Mouse (Mus musculus): ENCODE data around the gene Cox6b2.

DNA sequence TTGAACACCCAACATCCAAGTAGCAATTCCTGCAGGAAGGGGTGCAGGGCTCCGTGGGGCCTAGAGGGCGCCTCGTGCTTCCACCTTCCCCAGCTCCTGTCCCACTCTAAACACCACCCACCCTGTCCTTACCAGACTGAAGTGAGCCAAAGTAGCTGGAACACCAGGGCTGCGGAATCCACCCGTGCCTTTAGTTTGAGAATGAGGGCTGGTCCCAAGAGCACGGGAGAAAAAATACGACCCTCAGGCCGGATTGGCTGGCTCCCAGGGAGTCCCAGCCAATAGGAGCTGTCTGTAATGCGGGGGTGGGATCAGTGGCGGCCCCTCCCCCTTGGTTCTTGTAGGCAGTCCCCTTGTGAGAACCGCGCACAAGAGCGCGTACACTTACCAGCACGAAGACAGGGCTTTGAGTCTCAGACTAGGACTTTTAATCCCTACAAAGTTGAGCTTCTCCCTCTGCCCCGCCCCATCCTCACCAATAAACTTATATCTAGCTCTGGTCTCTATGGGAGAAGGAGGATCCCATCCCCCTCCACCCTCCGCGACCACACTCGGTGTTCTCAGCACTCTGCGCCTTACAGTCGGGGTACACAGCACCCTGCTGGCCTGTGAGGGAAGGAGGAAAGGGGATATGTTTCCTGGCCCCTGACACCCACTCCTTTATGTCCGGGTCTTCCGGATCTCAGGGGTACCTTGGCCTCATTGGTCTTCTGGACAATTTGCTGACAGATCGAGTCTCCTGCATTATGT, at the start of gene Cox6b2:
- TF ChIP-seq CTCF (IDR thresholded peaks at IDR 0.05; ENCODE audit: borderline replicate concordance, insufficient read depth, low read depth, low read length) (no peak), POLR2A (IDR thresholded peaks at IDR 0.05; ENCODE audit: borderline replicate concordance, insufficient read depth, low read length) (no peak)

Data from cerebellum, adult 2 months (tissue).